Mouse (Mus musculus) kidney, postnatal 25 days (tissue): Measurements from ENCODE around the gene Fbxl5.

Experiments
- DNase-seq, 2 experiments: peaks; one replicate each; pipeline ENCODE4 v3.0.0; 2021; ENCODE audit warnings: mixed read lengths in 2 of 2

Gene Fbxl5

GRCm38 (mm10) chr5:43821538-43821937 is at the start of gene Fbxl5:
Gene Fbxl5, minus strand, starts transcription at chr5:43821638.
- no peak for DNase-seq

GRCm38 (mm10) chr5:43868711-43869600 is 47.5 kb upstream of the Fbxl5 start:
- peak; percentile 32 to 58 for DNase-seq

GRCm38 (mm10) chr5:43868253-43868652 is 46.8 kb upstream of the Fbxl5 start, which contains the start of gene Cd38:
Gene Cd38, plus strand, starts transcription at chr5:43868553.
- DNase-seq, result no peak

GRCm38 (mm10) chr5:43865316-43865715 is 43.9 kb upstream of the Fbxl5 start:
- DNase-seq, result no peak

- DNase-seq, result no peak
These were observed 42.2 kb upstream of the Fbxl5 start for GRCm38 (mm10) chr5:43863642-43864041.

- DNase-seq, result no peak
These were observed 39.4 kb upstream of the Fbxl5 start for GRCm38 (mm10) chr5:43860670-43861431.

GRCm38 (mm10) chr5:43860096-43860495 is 38.7 kb upstream of the Fbxl5 start:
- no peak for DNase-seq

- no peak for DNase-seq
These were observed 38.2 kb upstream of the Fbxl5 start for GRCm38 (mm10) chr5:43859663-43860062.

GRCm38 (mm10) chr5:43855769-43856168 is 34.3 kb upstream of the Fbxl5 start:
- peak in 1 of 2 experiments; percentile 16 for DNase-seq

GRCm38 (mm10) chr5:43853868-43854488 is 32.5 kb upstream of the Fbxl5 start:
- DNase-seq, result no peak

GRCm38 (mm10) chr5:43853096-43853867 is 31.8 kb upstream of the Fbxl5 start:
- peak; percentile 20 to 52 for DNase-seq

GRCm38 (mm10) chr5:43848275-43848674 is 26.8 kb upstream of the Fbxl5 start:
- no peak for DNase-seq

GRCm38 (mm10) chr5:43847555-43847954 is 26.1 kb upstream of the Fbxl5 start:
- DNase-seq, result no peak

GRCm38 (mm10) chr5:43846227-43846626 is 24.8 kb upstream of the Fbxl5 start:
- no peak for DNase-seq

GRCm38 (mm10) chr5:43845646-43846045 is 24.2 kb upstream of the Fbxl5 start:
- no peak for DNase-seq

- DNase-seq, result no peak
These were observed 23.6 kb upstream of the Fbxl5 start for GRCm38 (mm10) chr5:43845083-43845482.

- peak in 1 of 2 experiments; percentile 7 for DNase-seq
These were observed 21.2 kb upstream of the Fbxl5 start for GRCm38 (mm10) chr5:43842576-43843155.

- DNase-seq, result peak in 1 of 2 experiments; percentile 15
These were observed 20.5 kb upstream of the Fbxl5 start for GRCm38 (mm10) chr5:43842011-43842285.

- peak in 1 of 2 experiments; percentile 32 for DNase-seq
These were observed 19.9 kb upstream of the Fbxl5 start for GRCm38 (mm10) chr5:43841144-43842010.

- peak in 1 of 2 experiments; percentile 69 for DNase-seq
These were observed 15.9 kb upstream of the Fbxl5 start for GRCm38 (mm10) chr5:43837372-43837771.

GRCm38 (mm10) chr5:43836590-43836989 is 15.2 kb upstream of the Fbxl5 start:
- DNase-seq, result no peak
